23 mouse cellular contexts compared by ENCODE assay signal in genomic region chr5:20753096-20753495, GRCm38 (mm10).
DNase-seq lines count a peak whose midpoint lies in the region; ATAC-seq and TF ChIP-seq lines count a peak whose summit lies in the region.
"Had no signal": no experiment of that assay in that cellular context is flagged by ENCODE, and none has a peak within 500 bp of the region (broad histone marks: within the 10 kb centered on the region; RNA-seq: fewer than 3 reads in every experiment).

No protein-coding gene starts in this region.

- H3K27me3 ChIP-seq in forebrain, embryonic 10.5 days (ENCODE audit: poor library complexity, severe bottlenecking): no peaks in the 10 kb centered on the region
- H3K27me3 ChIP-seq in forebrain, embryonic 11.5 days (ENCODE audit: control insufficient read depth, insufficient read depth, low read length): no peaks in the 10 kb centered on the region
- H3K27me3 ChIP-seq in lung, embryonic 14.5 days (ENCODE audit: insufficient read depth, low read length): no peaks in the 10 kb centered on the region
- H3K27me3 ChIP-seq in limb, embryonic 10.5 days (ENCODE audit: low read depth, poor library complexity, severe bottlenecking): no peaks in the 10 kb centered on the region
- H3K27me3 ChIP-seq: forebrain, embryonic 13.5 days; heart, embryonic 15.5 days; hindbrain, embryonic 13.5 days; neural tube, embryonic 13.5 days had no signal

- H3K9ac ChIP-seq in forebrain, embryonic 11.5 days (ENCODE audit: low read length): no peak overlapping the region
- no peak overlapping the region for H3K9ac ChIP-seq in lung, embryonic 14.5 days
- H3K9ac ChIP-seq: forebrain, embryonic 13.5 days; heart, embryonic 15.5 days; hindbrain, embryonic 13.5 days; midbrain, embryonic 15.5 days; neural tube, embryonic 13.5 days had no signal

- no peak for TF ChIP-seq CTCF in lung, embryonic 14.5 days (IDR thresholded peaks at IDR 0.05; ENCODE audit: low read depth)

- no peaks in the 10 kb centered on the region for H3K9me3 ChIP-seq in forebrain, embryonic 10.5 days
- no peaks in the 10 kb centered on the region for H3K9me3 ChIP-seq in forebrain, embryonic 11.5 days (ENCODE audit: control insufficient read depth, low read length)
- no peaks in the 10 kb centered on the region for H3K9me3 ChIP-seq in lung, embryonic 14.5 days (ENCODE audit: low read depth, low read length)
- no peaks in the 10 kb centered on the region for H3K9me3 ChIP-seq in limb, embryonic 10.5 days (replicated peaks)
- H3K9me3 ChIP-seq: forebrain, embryonic 13.5 days; heart, embryonic 15.5 days; hindbrain, embryonic 13.5 days; midbrain, embryonic 15.5 days; neural tube, embryonic 13.5 days had no signal

- no peak overlapping the region for H3K4me2 ChIP-seq in forebrain, embryonic 11.5 days (ENCODE audit: low read depth, low read length, severe bottlenecking)
- H3K4me2 ChIP-seq in lung, embryonic 14.5 days: no peak overlapping the region
- H3K4me2 ChIP-seq: forebrain, embryonic 13.5 days; heart, embryonic 15.5 days; hindbrain, embryonic 13.5 days; midbrain, embryonic 15.5 days; neural tube, embryonic 13.5 days had no signal

- peaks cover 11% of the 10 kb centered on the region for H3K36me3 ChIP-seq in forebrain, embryonic 10.5 days (replicated peaks)
- no peaks in the 10 kb centered on the region for H3K36me3 ChIP-seq in forebrain, embryonic 11.5 days (ENCODE audit: control insufficient read depth, insufficient read depth, low read length)
- H3K36me3 ChIP-seq in lung, embryonic 14.5 days (ENCODE audit: insufficient read depth): no peaks in the 10 kb centered on the region
- peaks cover 13% of the 10 kb centered on the region for H3K36me3 ChIP-seq in limb, embryonic 10.5 days
- H3K36me3 ChIP-seq: heart, embryonic 15.5 days; midbrain, embryonic 15.5 days had no signal

- H3K4me1 ChIP-seq in forebrain, embryonic 10.5 days: peaks cover 42% of the 10 kb centered on the region
- H3K4me1 ChIP-seq in forebrain, embryonic 11.5 days (replicated peaks; ENCODE audit: control insufficient read depth, insufficient read depth, low read length): peaks cover 10% of the 10 kb centered on the region; the same call in 1 of the 2 replicates
- H3K4me1 ChIP-seq in lung, embryonic 14.5 days (ENCODE audit: insufficient read depth): no peaks in the 10 kb centered on the region
- H3K4me1 ChIP-seq in limb, embryonic 10.5 days: peaks cover 14% of the 10 kb centered on the region
- H3K4me1 ChIP-seq: heart, embryonic 15.5 days had no signal

- H3K27ac ChIP-seq in forebrain, embryonic 10.5 days: peak overlapping the region; percentile 63; the same call in 1 of the 2 replicates
- H3K27ac ChIP-seq in forebrain, embryonic 11.5 days (ENCODE audit: low read depth, low read length): no peak overlapping the region
- H3K27ac ChIP-seq in lung, embryonic 14.5 days (ENCODE audit: low read depth): no peak overlapping the region
- H3K27ac ChIP-seq in limb, embryonic 10.5 days: 0 out of 2 replicates have a peak overlapping the region, but pooled peaks have one; percentile 20
- H3K27ac ChIP-seq: forebrain, embryonic 13.5 days; heart, adult 2 months; heart, embryonic 15.5 days; hindbrain, embryonic 13.5 days; midbrain, embryonic 15.5 days; neural tube, embryonic 13.5 days had no signal

- H3K4me3 ChIP-seq in forebrain, embryonic 10.5 days: no peak overlapping the region
- H3K4me3 ChIP-seq in forebrain, embryonic 11.5 days (ENCODE audit: low read depth, low read length): no peak overlapping the region
- H3K4me3 ChIP-seq in lung, embryonic 14.5 days (ENCODE audit: low read depth, low read length): no peak overlapping the region
- no peak overlapping the region for H3K4me3 ChIP-seq in limb, embryonic 10.5 days
- H3K4me3 ChIP-seq: forebrain, embryonic 13.5 days; heart, adult 2 months; heart, embryonic 15.5 days; hindbrain, embryonic 13.5 days; midbrain, embryonic 15.5 days; myocyte; neural tube, embryonic 13.5 days had no signal

- 41% methylated on average over 2 of the region's 2 CpGs for WGBS in forebrain, embryonic 10.5 days
- WGBS in forebrain, embryonic 11.5 days: 30% methylated on average over 2 of the region's 2 CpGs
- WGBS in lung, embryonic 14.5 days: 31% methylated on average over 2 of the region's 2 CpGs
- 71% methylated on average over 2 of the region's 2 CpGs for WGBS in limb, embryonic 10.5 days

- no peak for ATAC-seq in forebrain, embryonic 11.5 days (replicated peaks; ENCODE audit: low FRiP score)
- no peak for ATAC-seq in lung, embryonic 14.5 days (ENCODE audit: insufficient read depth)
- ATAC-seq: activated CD4-positive, CD25-positive, alpha-beta regulatory T cell, adult 4 months; forebrain, embryonic 13.5 days; midbrain, embryonic 15.5 days had no signal

- DNase-seq in forebrain, embryonic 10.5 days (ENCODE audit: extremely low spot score, low spot score): no peak
- no peak for DNase-seq in forebrain, embryonic 11.5 days (ENCODE audit: low spot score)
- peak; percentile 6 for DNase-seq in lung, embryonic 14.5 days
- no peak for DNase-seq in lung, postnatal 10 days
- DNase-seq in adipocyte (ENCODE audit: low spot score): peak; percentile 61
- DNase-seq in limb, embryonic 10.5 days (ENCODE audit: low spot score): no peak
- no peak for DNase-seq in adrenal gland, postnatal 4 days (ENCODE audit: low spot score in 2 of 2)
- DNase-seq: adrenal gland, postnatal 10 days; cerebellum, adult 9-10 months; gastrocnemius, postnatal 14 days; heart, adult 2 months; heart, postnatal 36 days; kidney, adult 2 months; kidney, postnatal 14 days; right cerebral cortex, postnatal 4 days; thymus, postnatal 36 days had no signal

Comparison
In these comparisons a context has a peak if more than half of its experiments do, and no peak if none do; other contexts are left out.
1. DNase-seq: peak in lung, embryonic 14.5 days (single experiment) and adipocyte (single experiment); none in forebrain, embryonic 10.5 days (single experiment), forebrain, embryonic 11.5 days (single experiment), lung, postnatal 10 days (single experiment), limb, embryonic 10.5 days (single experiment) and adrenal gland, postnatal 4 days (0 of 2).
2. H3K27ac ChIP-seq: peak in forebrain, embryonic 10.5 days (single experiment) and limb, embryonic 10.5 days (single experiment); none in forebrain, embryonic 11.5 days (single experiment) and lung, embryonic 14.5 days (single experiment).